Mouse (Mus musculus) embryonic stem cell, embryonic (primary cell): ENCODE measurements around the gene Gm30737.
"Not testable (repeated sequence)": the region's sequence is repeated elsewhere in the genome, so short reads cannot be mapped to it uniquely, and the experiment has no call there.

Source experiments
- CTCF ChIA-PET, 4 experiments: fragments of 300-600 bp in 2 of 4; fragments of 350-600 bp in 2 of 4; sonication (Branson Sonifier 250); formaldehyde crosslinking; loops; one replicate each; lab custom pipeline; 2022; ENCODE audit warnings: inconsistent platforms in 2 of 4; lab: Charles Lee
- POLR2A ChIA-PET, 4 experiments: fragments of 300-600 bp in 2 of 4; fragments of 350-600 bp in 2 of 4; sonication (Branson Sonifier 250); formaldehyde crosslinking; loops; one replicate each; lab custom pipeline; 2022; ENCODE audit warnings: antibody characterized with exemption in 4 of 4, inconsistent platforms in 1 of 4; lab: Charles Lee

Gm30737 gene

GRCm38 (mm10) chrY:14400410-14400809 lies at the start of gene Gm30737:
Gm30737 (plus strand) TSS chrY:14400710.
- POLR2A ChIA-PET, CTCF ChIA-PET: not testable (repeated sequence)
